Mouse (Mus musculus) erythroblast, embryonic 14.5 days (primary cell): Measurements from ENCODE around the gene Golga2. TPM values are rescaled to one million over a fixed set of nuclear protein-coding genes. Genes with fewer than 3 reads are reported as not detected.

Experiments
- H3K27me3 ChIP-seq: 2 replicates; pipeline ENCODE4 v1.6.1; 2012; ENCODE audit warnings: inconsistent platforms; ENCODE audit not compliant: control insufficient read depth
- H3K36me3 ChIP-seq: 2 replicates; pipeline ENCODE4 v1.6.1; 2012; ENCODE audit warnings: mild to moderate bottlenecking, inconsistent platforms; ENCODE audit not compliant: control insufficient read depth
- H3K4me1 ChIP-seq: 2 replicates; pipeline ENCODE4 v1.6.1; 2012; ENCODE audit warnings: inconsistent platforms; ENCODE audit not compliant: control insufficient read depth
- H3K4me3 ChIP-seq: replicated peaks from 2 replicates; pipeline ENCODE3; 2012; ENCODE audit warnings: moderate library complexity, mild to moderate bottlenecking, inconsistent platforms
- H3K9me3 ChIP-seq: 2 replicates; pipeline ENCODE4 v1.6.1; 2012; ENCODE audit warnings: low read length, inconsistent platforms, mixed read lengths; ENCODE audit not compliant: control insufficient read depth
- GATA1 ChIP-seq: IDR thresholded peaks from 2 replicates; pipeline ENCODE4 v1.6.1; 2012; ENCODE audit warnings: low read length, inconsistent platforms, mixed read lengths
- TAL1 ChIP-seq: IDR thresholded peaks from 3 replicates; pipeline ENCODE4 v1.6.1; 2012; ENCODE audit warnings: low read length, inconsistent platforms, mixed read lengths
- polyA plus RNA-seq: library from polyadenylated mRNA; stranded (reverse); fragments of >175 nt; gene quantifications from 2 replicates; pipeline ENCODE4 v1.2.3, GENCODE M21; 2012

Gene Golga2
- polyA plus RNA-seq, 1 experiment = 4.1 TPM

- Histone ChIP-seq H3K27me3 (no peaks in the 10 kb centered on the region), H3K4me3 (no peak overlapping the region), H3K9me3 (no peaks in the 10 kb centered on the region), H3K36me3 (peaks cover 96% of the 10 kb centered on the region), H3K4me1 (peaks cover 1% of the 10 kb centered on the region)
- TF ChIP-seq TAL1 = no peak
- no peak for TF ChIP-seq GATA1
Observed at GRCm38 (mm10) chr2:32252658-32253057, 34.5 kb upstream of the Golga2 start.

- Histone ChIP-seq H3K4me1 (peaks cover 8% of the 10 kb centered on the region), H3K9me3 (no peaks in the 10 kb centered on the region), H3K4me3 (no peak overlapping the region), H3K36me3 (peaks cover 96% of the 10 kb centered on the region), H3K27me3 (no peaks in the 10 kb centered on the region)
- no peak for TF ChIP-seq GATA1
- no peak for TF ChIP-seq TAL1
Observed at GRCm38 (mm10) chr2:32253352-32253751, 33.8 kb upstream of the Golga2 start.

GRCm38 (mm10) chr2:32254563-32254962 lies 32.6 kb upstream of the Golga2 start:
- Histone ChIP-seq H3K36me3 (peaks cover 92% of the 10 kb centered on the region), H3K4me3 (no peak overlapping the region), H3K9me3 (no peaks in the 10 kb centered on the region), H3K27me3 (no peaks in the 10 kb centered on the region), H3K4me1 (peaks cover 20% of the 10 kb centered on the region)
- no peak for TF ChIP-seq TAL1
- TF ChIP-seq GATA1 = no peak

GRCm38 (mm10) chr2:32256273-32256672 lies 30.9 kb upstream of the Golga2 start:
- no peak overlapping the region for H3K4me3 ChIP-seq
- peaks cover 34% of the 10 kb centered on the region for H3K4me1 ChIP-seq
- no peaks in the 10 kb centered on the region for H3K27me3 ChIP-seq
- H3K36me3 ChIP-seq = peaks cover 75% of the 10 kb centered on the region
- TF ChIP-seq TAL1 = no peak
- no peak for TF ChIP-seq GATA1
- no peaks in the 10 kb centered on the region for H3K9me3 ChIP-seq

GRCm38 (mm10) chr2:32258887-32259533 lies 28.2 kb upstream of the Golga2 start:
- Histone ChIP-seq H3K4me1 (peaks cover 34% of the 10 kb centered on the region), H3K27me3 (no peaks in the 10 kb centered on the region), H3K9me3 (no peaks in the 10 kb centered on the region), H3K36me3 (peaks cover 48% of the 10 kb centered on the region), H3K4me3 (peak overlapping the region; percentile 91)
- no peak for TF ChIP-seq GATA1
- no peak for TF ChIP-seq TAL1

- Histone ChIP-seq H3K4me3 (peak within 1 kb of the TSS; percentile 91), H3K4me1 (peaks cover 34% of the 10 kb centered on the region), H3K9me3 (no peaks in the 10 kb centered on the region), H3K36me3 (peaks cover 40% of the 10 kb centered on the region), H3K27me3 (no peaks in the 10 kb centered on the region)
- TF ChIP-seq TAL1 = no peak
Observed at GRCm38 (mm10) chr2:32259657-32260417, 27.3 kb upstream of the Golga2 start, which contains the start of gene Uck1. Gene Uck1 (minus strand): TSS chr2:32260159.

- peak overlapping the region; percentile 91 for H3K4me3 ChIP-seq
- peaks cover 34% of the 10 kb centered on the region for H3K4me1 ChIP-seq
- H3K36me3 ChIP-seq = peaks cover 35% of the 10 kb centered on the region
- H3K9me3 ChIP-seq = no peaks in the 10 kb centered on the region
- no peak for TF ChIP-seq GATA1
- no peak for TF ChIP-seq TAL1
- peaks cover 2% of the 10 kb centered on the region; the same call in 1 of the 2 replicates for H3K27me3 ChIP-seq
Observed at GRCm38 (mm10) chr2:32260635-32261034, 26.5 kb upstream of the Golga2 start.

GRCm38 (mm10) chr2:32275823-32276222 lies 11.4 kb upstream of the Golga2 start:
- Histone ChIP-seq H3K4me1 (no peaks in the 10 kb centered on the region), H3K27me3 (no peaks in the 10 kb centered on the region), H3K36me3 (peaks cover 35% of the 10 kb centered on the region), H3K4me3 (no peak overlapping the region), H3K9me3 (no peaks in the 10 kb centered on the region)
- no peak for TF ChIP-seq TAL1
- no peak for TF ChIP-seq GATA1

- H3K4me3 ChIP-seq = no peak overlapping the region
- no peak for TF ChIP-seq TAL1
- TF ChIP-seq GATA1 = no peak
- H3K27me3 ChIP-seq = no peaks in the 10 kb centered on the region
- H3K9me3 ChIP-seq = no peaks in the 10 kb centered on the region
- peaks cover 78% of the 10 kb centered on the region for H3K36me3 ChIP-seq
- peaks cover 14% of the 10 kb centered on the region for H3K4me1 ChIP-seq
Observed at GRCm38 (mm10) chr2:32282289-32282688, 4.9 kb upstream of the Golga2 start.
